Mouse (Mus musculus) olfactory bulb, adult 2 months (tissue): ENCODE data around the gene Nisch.

Experiments
- CTCF ChIP-seq: fragments of 200-500 bp; IDR thresholded peaks from 2 replicates; pipeline ENCODE4 v1.5.1; 2012; ENCODE audit warnings: low read depth, mild to moderate bottlenecking, low read length, moderate library complexity; ENCODE audit not compliant: insufficient read depth
- POLR2A ChIP-seq: fragments of 200-500 bp; IDR thresholded peaks from 2 replicates; pipeline ENCODE4 v1.6.1; 2012; ENCODE audit warnings: mild to moderate bottlenecking, low read depth, low read length, moderate library complexity; ENCODE audit not compliant: insufficient read depth

DNA sequence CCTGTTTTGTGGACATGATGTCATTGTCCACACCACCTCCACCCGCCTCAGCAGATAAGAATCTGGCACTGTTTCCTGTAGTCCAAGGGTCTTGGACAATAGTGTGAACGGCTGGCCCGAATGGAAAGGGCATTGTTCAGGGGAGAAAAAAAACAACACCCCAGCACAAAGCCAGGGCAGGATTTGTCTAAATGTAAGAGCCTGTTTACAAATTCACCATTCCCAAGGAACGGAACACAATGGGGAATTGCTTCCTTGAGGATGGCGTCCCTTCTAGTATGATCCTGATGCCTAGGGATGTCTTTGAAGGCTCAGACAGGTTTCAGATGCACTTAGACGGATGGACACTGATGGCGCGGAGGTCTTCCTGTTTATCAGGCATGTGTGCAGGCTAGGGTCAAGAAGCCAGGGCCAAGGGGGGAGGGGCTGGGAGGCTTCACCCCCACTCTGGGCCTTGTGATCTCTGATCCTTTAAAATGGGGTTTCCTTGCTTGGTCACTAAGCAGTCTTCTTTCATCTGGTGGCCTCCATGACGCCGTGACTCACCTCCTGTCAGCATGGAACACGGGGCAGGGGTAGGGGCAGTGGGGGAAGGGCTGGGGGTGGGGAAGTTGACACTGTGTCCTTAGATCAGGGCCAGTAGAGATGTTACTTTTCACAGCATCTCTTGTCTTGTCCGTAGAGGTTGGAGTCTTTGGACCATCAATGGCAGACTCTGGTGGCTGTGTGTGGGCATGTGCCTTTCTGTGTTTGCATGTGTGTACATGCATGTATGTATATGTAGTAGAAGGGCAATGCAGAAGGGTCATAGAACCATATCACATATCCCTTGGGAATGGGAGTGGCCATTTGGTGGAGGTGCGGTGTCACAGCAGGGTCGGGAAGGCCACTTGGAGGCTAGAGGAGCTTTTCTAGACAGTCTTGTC lies 16.6 kb upstream of the Nisch start:
- no peak for TF ChIP-seq CTCF
- TF ChIP-seq POLR2A, result no peak
